Mouse (Mus musculus) forebrain, embryonic 10.5 days (tissue): Measurements from ENCODE around the gene Ccdc171. TPM values are rescaled to one million over a fixed set of nuclear protein-coding genes. Genes with fewer than 3 reads are reported as not detected.
"Not testable (repeated sequence)": the region's sequence is repeated elsewhere in the genome, so short reads cannot be mapped to it uniquely, and the experiment has no call there.

Experiments used
- DNase-seq: peaks from one replicate; pipeline ENCODE4 v3.0.0-alpha.2; 2017; ENCODE audit warnings: low spot score; ENCODE audit errors: extremely low spot score
- H3K27ac ChIP-seq: fragments of 300-500 bp; sonication (generic); 2 replicates; pipeline ENCODE4 v1.5.1; 2016; ENCODE audit warnings: mild to moderate bottlenecking
- H3K27me3 ChIP-seq: fragments of 300-500 bp; sonication (generic); 2 replicates; pipeline ENCODE4 v1.6.1; 2016; ENCODE audit warnings: mild to moderate bottlenecking; ENCODE audit not compliant: poor library complexity, severe bottlenecking
- H3K36me3 ChIP-seq: fragments of 300-500 bp; sonication (generic); replicated peaks from 2 replicates; pipeline ENCODE4 v1.6.1; 2016; ENCODE audit warnings: mild to moderate bottlenecking, moderate library complexity
- H3K4me1 ChIP-seq: fragments of 300-500 bp; sonication (generic); 2 replicates; pipeline ENCODE4 v1.6.1; 2016
- H3K4me3 ChIP-seq: fragments of 300-500 bp; sonication (generic); 2 replicates; pipeline ENCODE4 v1.5.1; 2016; ENCODE audit warnings: mild to moderate bottlenecking, moderate library complexity
- H3K9me3 ChIP-seq: fragments of 300-500 bp; sonication (generic); 2 replicates; pipeline ENCODE4 v1.6.1; 2016; ENCODE audit warnings: mild to moderate bottlenecking, moderate library complexity
- WGBS: fragments of 180-500 bp; shearing (Covaris S2); methylation state at CpG from one replicate; pipeline ENCODE4 v1.1.7; 2016; 5-methylcytosine and 5-hydroxymethylcytosine counted together
- polyA plus RNA-seq: library from polyadenylated mRNA; unstranded; fragments of >200 nt; fragmentation: Nextera tagmentation; extraction: Ambion mirVana; gene quantifications from 2 replicates; pipeline ENCODE4 v1.2.1, GENCODE M21; 2016

Gene Ccdc171
- polyA plus RNA-seq, 1 experiment from 2014 or later: 7.3 TPM

- Histone ChIP-seq H3K36me3 (no peaks in the 10 kb centered on the region), H3K9me3 (no peaks in the 10 kb centered on the region), H3K4me3 (no peak overlapping the region), H3K27ac (no peak overlapping the region), H3K4me1 (peaks cover 19% of the 10 kb centered on the region), H3K27me3 (no peaks in the 10 kb centered on the region)
- 73% methylated on average over 2 of the region's 2 CpGs for WGBS
- no peak for DNase-seq
These were observed 12.7 kb upstream of the Ccdc171 start for GRCm38 (mm10) chr4:83512644-83513043.

GRCm38 (mm10) chr4:83514183-83514582 is 11.2 kb upstream of the Ccdc171 start:
- Histone ChIP-seq H3K27me3 (no peaks in the 10 kb centered on the region), H3K9me3 (no peaks in the 10 kb centered on the region; the same call in 1 of the 2 replicates), H3K36me3 (no peaks in the 10 kb centered on the region), H3K27ac (no peak overlapping the region), H3K4me1 (peaks cover 9% of the 10 kb centered on the region), H3K4me3 (no peak overlapping the region)
- no peak for DNase-seq
- 82% methylated on average over 1 of the region's 1 CpGs for WGBS

GRCm38 (mm10) chr4:83514976-83515669 is 10.2 kb upstream of the Ccdc171 start:
- 92% methylated on average over 10 of the region's 10 CpGs for WGBS
- H3K36me3 ChIP-seq: no peaks in the 10 kb centered on the region
- no peak overlapping the region for H3K4me3 ChIP-seq
- H3K9me3 ChIP-seq: no peaks in the 10 kb centered on the region; the same call in 1 of the 2 replicates
- no peak overlapping the region for H3K27ac ChIP-seq
- no peaks in the 10 kb centered on the region for H3K27me3 ChIP-seq
- peaks cover 9% of the 10 kb centered on the region for H3K4me1 ChIP-seq
- DNase-seq: no peak

DNA sequence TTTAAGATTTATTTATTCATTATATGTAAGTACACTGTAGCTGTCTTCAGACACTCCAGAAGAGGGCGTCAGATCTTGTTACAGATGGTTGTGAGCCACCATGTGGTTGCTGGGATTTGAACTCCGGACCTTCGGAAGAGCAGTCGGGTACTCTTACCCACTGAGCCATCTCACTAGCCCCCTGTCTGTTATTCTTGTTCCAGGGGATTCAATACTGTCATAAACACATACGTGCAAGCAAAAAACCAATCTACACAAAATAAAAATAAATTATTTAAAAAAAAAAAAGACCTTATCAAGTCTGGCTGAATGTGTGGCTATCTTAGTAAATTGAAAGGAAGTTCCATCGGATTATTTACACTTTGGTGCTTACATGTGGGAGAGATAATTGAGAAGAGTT is 9.2 kb upstream of the Ccdc171 start:
- H3K9me3 ChIP-seq, DNase-seq, H3K36me3 ChIP-seq, H3K4me1 ChIP-seq, H3K27ac ChIP-seq, H3K27me3 ChIP-seq, H3K4me3 ChIP-seq: not testable (repeated sequence)
- WGBS: 91% methylated on average over 5 of the region's 6 CpGs

DNA sequence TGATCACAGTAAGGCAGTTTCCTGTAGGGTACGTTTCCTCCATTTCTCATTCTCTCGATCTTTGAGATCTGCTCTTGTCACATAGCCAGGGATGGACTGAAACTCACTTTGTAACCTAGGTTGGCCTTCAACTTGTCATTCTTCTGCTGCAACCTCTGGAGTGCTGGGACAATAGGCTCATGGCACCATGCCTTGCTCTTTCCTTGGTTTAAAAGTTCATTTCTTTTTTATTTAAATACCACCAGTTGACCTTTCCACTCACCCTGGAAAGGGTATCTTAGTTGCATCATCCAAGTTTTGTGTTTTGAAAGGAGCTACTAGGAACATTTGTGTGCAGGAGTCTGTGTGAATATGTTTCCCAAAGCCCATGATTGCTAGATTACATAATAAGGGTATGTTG is 6.2 kb upstream of the Ccdc171 start:
- Histone ChIP-seq H3K27ac (no peak overlapping the region), H3K9me3 (no peaks in the 10 kb centered on the region; the same call in 1 of the 2 replicates), H3K4me1 (peaks cover 29% of the 10 kb centered on the region), H3K4me3 (no peak overlapping the region), H3K36me3 (no peaks in the 10 kb centered on the region), H3K27me3 (no peaks in the 10 kb centered on the region)
- DNase-seq: no peak
- WGBS: 94% methylated on average over 2 of the region's 2 CpGs

GRCm38 (mm10) chr4:83519807-83520206 is 5.5 kb upstream of the Ccdc171 start:
- Histone ChIP-seq H3K27ac (no peak overlapping the region), H3K36me3 (no peaks in the 10 kb centered on the region)
- no peak for DNase-seq

DNA sequence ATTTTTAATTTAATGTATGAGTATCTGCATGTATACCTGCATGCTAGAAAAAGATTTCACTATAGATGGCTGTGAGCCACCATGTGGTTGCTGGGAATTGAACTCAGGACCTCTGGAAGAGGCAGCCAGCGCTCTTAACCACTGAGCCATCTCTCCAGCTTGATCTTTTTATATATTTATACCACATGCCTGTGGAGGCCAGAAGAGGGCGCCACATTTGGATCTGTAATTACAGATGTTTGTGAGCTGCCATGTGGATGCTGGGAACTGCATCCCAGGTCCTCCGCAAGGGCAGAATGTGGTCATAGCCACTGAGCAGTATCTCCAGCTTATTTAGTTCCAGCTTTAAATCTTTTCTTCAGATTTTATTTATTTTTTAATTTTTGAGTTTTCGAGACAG is 5.0 kb upstream of the Ccdc171 start:
- H3K27me3 ChIP-seq: no peaks in the 10 kb centered on the region
- DNase-seq: no peak
- H3K4me1 ChIP-seq: peaks cover 40% of the 10 kb centered on the region
- no peaks in the 10 kb centered on the region; the same call in 1 of the 2 replicates for H3K9me3 ChIP-seq
- 91% methylated on average over 4 of the region's 4 CpGs for WGBS
- H3K36me3 ChIP-seq: no peaks in the 10 kb centered on the region
- no peak overlapping the region for H3K27ac ChIP-seq
- H3K4me3 ChIP-seq: no peak overlapping the region

More at GRCm38 (mm10) chr4:83519807-83520206, 5.5 kb upstream of the Ccdc171 start:
- Histone ChIP-seq H3K9me3 (no peaks in the 10 kb centered on the region; the same call in 1 of the 2 replicates), H3K4me1 (peaks cover 35% of the 10 kb centered on the region), H3K4me3 (no peak overlapping the region), H3K27me3 (no peaks in the 10 kb centered on the region)

- H3K27me3 ChIP-seq: no peaks in the 10 kb centered on the region
- no peaks in the 10 kb centered on the region; the same call in 1 of the 2 replicates for H3K9me3 ChIP-seq
- DNase-seq: no peak
- no peaks in the 10 kb centered on the region for H3K36me3 ChIP-seq
- WGBS: 32% methylated on average over 5 of the region's 5 CpGs
- H3K4me3 ChIP-seq: no peak overlapping the region
- H3K27ac ChIP-seq: peak overlapping the region; percentile 74
- H3K4me1 ChIP-seq: peaks cover 58% of the 10 kb centered on the region
These were observed 3.3 kb upstream of the Ccdc171 start for GRCm38 (mm10) chr4:83522066-83522465.

DNA sequence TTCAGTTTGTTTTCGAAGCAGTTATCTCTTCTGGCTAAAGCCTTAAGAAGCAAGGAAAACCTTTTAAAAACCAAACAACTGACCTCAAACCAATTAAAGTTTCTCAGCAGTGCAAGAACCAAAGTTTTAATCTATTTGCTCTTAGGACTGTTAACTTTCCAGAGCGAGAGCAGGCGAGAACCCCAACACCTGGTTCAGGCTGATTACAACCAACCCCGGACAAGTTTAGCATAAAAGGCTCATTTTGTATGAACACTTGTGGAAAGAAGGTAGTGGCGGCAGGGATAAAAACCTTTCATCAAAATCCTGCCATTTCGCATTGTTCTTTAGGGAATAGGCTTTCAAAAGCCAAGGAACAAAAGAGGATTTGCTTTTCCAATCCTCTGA is 896 bp upstream of the Ccdc171 start:
- DNase-seq: no peak
- peak overlapping the region; percentile 99 for H3K27ac ChIP-seq
- peaks cover 60% of the 10 kb centered on the region for H3K4me1 ChIP-seq
- no peaks in the 10 kb centered on the region for H3K9me3 ChIP-seq
- H3K27me3 ChIP-seq: no peaks in the 10 kb centered on the region
- H3K36me3 ChIP-seq: no peaks in the 10 kb centered on the region
- 4% methylated on average over 6 of the region's 6 CpGs for WGBS
- peak overlapping the region; percentile 74 for H3K4me3 ChIP-seq

GRCm38 (mm10) chr4:83525690-83526055 is 328 bp downstream of the Ccdc171 start:
- DNase-seq: no peak
- H3K4me1 ChIP-seq: peaks cover 63% of the 10 kb centered on the region
- no peaks in the 10 kb centered on the region for H3K36me3 ChIP-seq
- no peaks in the 10 kb centered on the region for H3K9me3 ChIP-seq
- WGBS: under 1% methylated on average over 18 of the region's 18 CpGs
- peak overlapping the region; percentile 74 for H3K4me3 ChIP-seq
- no peaks in the 10 kb centered on the region for H3K27me3 ChIP-seq
- peak overlapping the region; percentile 99 for H3K27ac ChIP-seq

DNA sequence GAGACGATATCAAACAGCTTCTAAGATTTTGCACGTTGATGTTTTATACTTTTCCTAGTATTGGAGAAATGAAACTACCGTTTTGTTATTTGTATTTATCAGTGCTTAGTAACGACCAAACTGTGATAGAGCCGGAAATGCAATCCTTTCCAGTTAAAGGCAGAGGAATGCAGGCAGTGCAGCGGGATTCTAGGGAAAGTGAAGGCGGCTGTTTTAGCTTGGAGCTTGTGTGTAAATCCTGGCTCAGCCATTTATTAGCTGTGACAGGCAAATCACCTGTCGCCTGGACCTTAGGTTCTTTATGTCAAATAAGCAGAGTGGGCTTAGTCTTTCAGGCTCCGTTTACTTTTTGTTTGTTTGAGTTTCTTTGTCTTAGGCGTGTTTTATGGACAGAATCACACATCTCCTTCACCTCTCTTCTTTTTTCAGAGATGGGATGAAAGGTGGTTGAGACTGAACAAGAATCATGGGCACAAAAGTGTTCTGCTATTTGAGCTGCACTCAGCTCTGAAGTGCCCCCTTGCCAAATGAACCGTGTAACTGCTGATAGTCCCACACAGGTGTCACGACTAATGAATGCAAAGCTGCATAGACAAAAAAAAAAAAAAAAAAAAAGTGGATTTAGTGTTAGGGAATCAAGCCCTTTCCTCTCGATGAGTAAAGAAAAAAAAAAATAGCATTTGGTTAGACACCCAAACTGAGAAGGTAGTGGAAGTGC is 1.1 kb downstream of the Ccdc171 start:
- H3K27me3 ChIP-seq: no peaks in the 10 kb centered on the region
- 5% methylated on average over 13 of the region's 13 CpGs for WGBS
- peaks cover 67% of the 10 kb centered on the region for H3K4me1 ChIP-seq
- no peaks in the 10 kb centered on the region for H3K9me3 ChIP-seq
- peak overlapping the region; percentile 74 for H3K4me3 ChIP-seq
- 0 out of 2 replicates have a peak, but pooled peaks cover 2% of the 10 kb centered on the region for H3K36me3 ChIP-seq
- peak overlapping the region; percentile 99; the same call in 1 of the 2 replicates for H3K27ac ChIP-seq
- no peak for DNase-seq

DNA sequence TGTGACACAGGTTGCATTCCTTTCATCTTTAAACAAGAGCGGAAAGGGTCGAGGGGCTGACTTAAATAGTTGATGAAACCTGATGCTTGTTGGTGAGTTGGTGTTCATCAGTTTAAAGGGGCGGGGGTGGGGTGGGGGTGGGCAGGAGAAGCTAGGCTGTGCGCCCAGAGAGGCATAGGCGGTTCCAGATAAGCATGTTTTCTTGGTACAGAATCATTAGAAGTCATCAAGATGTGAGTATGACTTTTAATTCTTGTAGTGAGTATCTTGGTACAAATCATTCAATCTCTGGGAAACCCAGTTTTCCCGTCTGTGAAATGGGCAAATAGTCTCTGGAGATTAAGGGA is 1.6 kb downstream of the Ccdc171 start:
- Histone ChIP-seq H3K27me3 (no peaks in the 10 kb centered on the region), H3K9me3 (no peaks in the 10 kb centered on the region), H3K4me3 (peak overlapping the region; percentile 74), H3K36me3 (0 out of 2 replicates have a peak, but pooled peaks cover 2% of the 10 kb centered on the region), H3K27ac (no peak overlapping the region), H3K4me1 (peaks cover 61% of the 10 kb centered on the region)
- 46% methylated on average over 6 of the region's 6 CpGs for WGBS
- no peak for DNase-seq

GRCm38 (mm10) chr4:83527921-83528320 is 2.6 kb downstream of the Ccdc171 start:
- H3K36me3 ChIP-seq: 0 out of 2 replicates have a peak, but pooled peaks cover 2% of the 10 kb centered on the region
- no peak overlapping the region for H3K4me3 ChIP-seq
- no peaks in the 10 kb centered on the region for H3K27me3 ChIP-seq
- H3K9me3 ChIP-seq: no peaks in the 10 kb centered on the region
- H3K4me1 ChIP-seq: peaks cover 52% of the 10 kb centered on the region
- no peak for DNase-seq
- no peak overlapping the region for H3K27ac ChIP-seq
